Mouse (Mus musculus): Measurements from ENCODE around the gene Dmd. TPM values are rescaled to one million over a fixed set of nuclear protein-coding genes. Genes with fewer than 3 reads are reported as not detected.

The Dmd gene
- 1.8 TPM for polyA plus RNA-seq (2017; shearing (Covaris generic))

DNA sequence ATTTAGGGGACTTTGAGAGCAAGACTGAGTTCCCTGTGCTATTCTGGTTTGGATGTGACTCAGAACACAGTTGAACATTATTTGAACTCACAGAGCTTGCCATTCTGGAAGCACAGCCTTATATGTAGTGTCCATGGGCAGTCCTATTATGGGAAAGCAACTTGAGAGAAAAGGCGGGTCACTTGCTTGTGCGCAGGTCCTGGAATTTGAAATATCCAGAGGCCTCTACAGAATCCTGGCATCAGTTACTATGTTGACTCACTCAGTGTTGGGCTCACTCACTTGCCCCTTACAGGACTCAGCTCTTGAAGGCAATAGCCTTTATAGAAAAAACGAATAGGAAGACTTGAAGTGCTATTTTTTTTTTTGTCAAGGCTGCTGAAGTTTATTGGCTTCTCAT is at the start of gene Dmd:
Gene Dmd, plus strand, starts transcription at position 241 of the 400 bp plus-strand sequence.

DNA sequence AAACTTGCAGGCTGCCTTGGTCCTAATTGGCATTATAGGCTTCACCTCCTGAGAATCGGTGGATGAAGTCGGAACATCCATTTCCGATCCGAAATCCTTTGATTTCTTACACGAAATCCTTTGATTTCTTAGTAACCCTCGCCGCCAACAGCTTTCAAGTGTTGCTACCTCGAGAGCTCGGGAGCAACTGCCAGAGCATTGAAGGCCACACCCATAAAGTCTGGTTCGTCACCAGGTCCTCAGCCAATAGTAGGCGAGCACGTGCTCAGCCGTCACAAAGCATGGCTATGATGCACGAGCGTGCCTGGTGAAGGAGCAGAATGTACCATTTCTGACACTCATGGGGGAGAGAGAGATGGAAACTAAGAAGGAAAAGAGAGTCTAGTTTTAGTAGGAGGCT is 538.9 kb downstream of the Dmd start, which contains the start of gene Tsga8:
Gene Tsga8, minus strand, starts transcription at position 327 of the 400 bp plus-strand sequence.

DNA sequence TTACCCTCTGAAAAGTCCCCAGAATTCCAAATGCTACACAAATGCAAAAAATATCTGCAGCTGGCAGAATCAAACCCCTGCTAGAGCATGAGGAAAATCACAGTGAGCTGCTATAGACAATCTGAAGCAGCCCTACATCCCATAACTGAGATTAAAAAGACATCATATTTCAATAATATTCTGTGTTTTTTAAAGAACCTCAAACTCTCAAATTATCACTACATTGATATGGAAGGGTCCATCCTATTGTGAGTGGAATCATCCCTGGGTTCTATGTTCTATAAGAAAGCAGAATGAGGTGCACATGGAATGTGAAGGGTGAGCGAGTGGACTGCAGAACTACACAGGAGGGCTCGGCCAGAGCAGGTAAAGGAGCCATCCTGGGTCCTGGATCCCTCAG is 2300.7 kb downstream of the Dmd start, which contains the start of gene Fthl17a:
Gene Fthl17a, plus strand, starts transcription at position 301 of the 400 bp plus-strand sequence.

Data from CD4-positive, CD25-positive, alpha-beta regulatory T cell (primary cell).